Mouse (Mus musculus): Measurements from ENCODE around the gene Scaf8.
"Not testable (repeated sequence)": the region's sequence is repeated elsewhere in the genome, so short reads cannot be mapped to it uniquely, and the experiment has no call there.

Scaf8 gene

DNA sequence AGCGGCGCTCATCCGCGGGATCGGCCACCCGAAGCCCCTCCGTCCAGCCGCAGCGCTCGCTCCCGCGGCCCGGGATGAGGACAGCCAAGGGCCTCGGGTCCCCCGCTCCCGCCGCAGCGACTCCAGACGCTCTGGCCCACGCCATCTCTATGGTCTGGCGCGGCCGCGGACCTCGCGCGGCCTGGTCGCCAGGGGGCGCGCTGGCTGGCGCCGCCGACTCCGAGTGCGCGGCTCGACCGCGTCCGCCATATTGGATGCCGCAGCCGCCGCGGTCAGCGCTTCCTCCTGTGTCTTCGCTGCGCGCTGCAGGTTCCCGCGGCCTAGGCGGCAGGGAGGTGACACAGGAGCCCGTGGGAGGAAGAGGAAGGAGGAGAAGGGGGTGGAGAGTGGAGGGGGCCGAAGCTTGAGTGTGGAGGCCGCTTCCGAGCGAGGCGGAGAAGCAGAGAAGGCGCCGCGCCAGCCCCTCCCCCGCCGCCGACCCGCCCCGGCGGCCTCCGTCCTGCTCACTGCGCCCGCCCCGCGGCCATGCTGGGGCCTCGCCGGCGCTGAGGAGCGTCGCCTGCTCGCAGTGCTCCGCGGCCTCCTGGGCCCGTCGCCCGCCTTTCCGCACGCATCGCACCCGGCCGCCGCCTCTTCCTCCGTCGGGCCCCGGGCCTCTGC lies at the start of gene Scaf8:
Scaf8 (plus strand) TSS at position 253 of the 660 bp plus-strand sequence.
- DNase-seq, result peak; percentile 94 to 97

DNA sequence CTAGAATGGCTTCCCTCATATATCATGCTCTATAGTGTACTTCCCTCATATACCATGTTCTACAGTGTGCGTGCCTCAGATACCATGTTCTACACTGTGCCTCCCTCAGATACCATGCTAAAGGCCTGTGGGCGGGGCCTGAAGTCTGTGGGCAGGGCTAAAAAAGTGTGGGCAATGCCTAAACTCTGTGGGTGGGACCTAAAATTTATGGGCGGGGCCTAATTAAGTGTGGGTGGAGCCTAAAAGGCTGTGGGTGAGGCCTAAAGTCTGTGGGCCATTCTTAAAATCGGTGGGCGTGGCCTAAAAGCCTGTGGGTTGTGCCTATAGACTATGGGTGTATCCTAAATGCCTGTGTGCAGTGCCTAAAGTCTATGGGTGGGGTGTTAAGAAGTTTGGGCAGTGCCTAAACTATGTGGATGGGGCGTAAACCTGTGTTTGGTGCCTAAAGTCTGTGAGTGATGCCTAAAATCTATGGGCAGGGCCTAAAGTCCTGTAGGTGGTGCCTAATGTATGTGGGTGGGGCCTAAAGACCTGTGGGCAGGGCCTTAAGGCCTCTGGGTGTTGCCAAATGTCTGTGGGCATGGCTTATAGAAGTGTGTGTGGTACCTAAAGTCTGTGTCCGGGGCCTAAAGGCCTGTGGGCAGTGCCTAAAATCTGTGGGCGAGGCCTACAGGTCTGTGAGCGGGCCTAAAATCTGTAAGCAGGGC lies 39.5 kb upstream of the Scaf8 start:
- DNase-seq, result peak; percentile 61 to 66

- DNase-seq, result peak; percentile 23 to 26
Measured at GRCm38 (mm10) chr17:3075873-3076245, 38.9 kb upstream of the Scaf8 start.

DNA sequence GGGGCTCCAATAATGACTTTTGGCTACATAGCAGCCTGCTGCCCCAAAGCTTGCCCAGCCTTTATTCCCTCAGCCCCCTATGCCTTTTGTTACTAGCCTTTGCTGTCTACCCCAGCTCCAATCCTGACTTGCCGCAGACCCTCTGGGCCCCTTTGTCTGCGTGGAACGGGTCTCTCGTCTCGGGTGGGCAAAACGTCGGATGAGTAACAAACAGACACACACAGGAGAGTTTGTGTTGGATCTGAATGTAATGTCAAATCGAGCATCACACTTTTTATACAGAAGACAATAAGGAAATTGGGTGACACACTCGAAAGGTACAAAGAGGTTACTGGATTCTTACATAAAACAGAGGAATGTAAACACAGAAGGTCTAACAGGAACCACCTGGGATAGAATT lies 36.8 kb upstream of the Scaf8 start:
- not testable (repeated sequence) for DNase-seq

DNA sequence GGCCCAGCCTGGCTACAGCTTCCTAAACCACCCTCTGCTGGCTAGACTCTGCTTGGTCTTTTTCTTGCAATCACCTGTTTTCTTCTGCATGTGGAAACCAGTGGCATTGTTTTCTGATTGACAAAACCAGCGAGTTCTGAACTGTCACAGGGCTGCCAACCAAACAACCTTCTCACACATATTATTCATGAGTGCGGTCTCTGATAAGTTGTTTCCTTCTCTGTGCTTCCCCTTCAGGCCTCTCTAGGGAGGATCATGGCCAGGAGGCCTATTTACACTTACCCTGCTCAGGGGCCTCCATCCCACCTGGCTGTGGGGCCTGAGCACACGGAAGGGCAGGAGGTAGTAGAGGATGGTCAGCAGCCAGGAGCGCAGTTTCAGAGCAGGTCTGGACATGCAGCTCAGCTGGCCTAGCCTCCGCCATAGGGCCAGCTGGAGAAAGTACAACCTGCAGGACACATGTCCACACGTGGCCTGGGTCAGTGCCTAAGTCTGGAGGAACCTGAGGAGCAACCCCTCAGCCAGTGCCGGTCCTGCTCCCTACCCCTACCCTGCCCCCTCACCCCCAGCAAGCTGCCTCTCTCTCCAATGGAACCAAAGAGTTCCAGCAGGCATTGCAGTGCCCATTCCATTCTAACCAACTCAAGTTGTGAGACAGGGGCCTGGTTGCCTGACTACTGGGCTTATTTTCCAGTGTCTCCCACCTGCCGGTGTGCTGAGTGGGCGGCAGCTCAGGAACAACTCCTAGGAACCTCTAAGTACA lies 34.0 kb upstream of the Scaf8 start:
- DNase-seq, result not testable (repeated sequence)

- peak; percentile 74 to 87 for DNase-seq
Measured at GRCm38 (mm10) chr17:3081512-3082100, 33.2 kb upstream of the Scaf8 start.

GRCm38 (mm10) chr17:3082125-3082755 lies 32.5 kb upstream of the Scaf8 start:
- peak in 1 of 2 experiments; percentile 40 for DNase-seq

GRCm38 (mm10) chr17:3082756-3083749 lies 31.7 kb upstream of the Scaf8 start:
- DNase-seq, result peak; percentile 76 to 79

GRCm38 (mm10) chr17:3083886-3084550 lies 30.8 kb upstream of the Scaf8 start:
- DNase-seq, result peak; percentile 88 to 90

GRCm38 (mm10) chr17:3084551-3084930 lies 30.2 kb upstream of the Scaf8 start:
- peak; percentile 85 to 88 for DNase-seq

GRCm38 (mm10) chr17:3085152-3085551 lies 29.6 kb upstream of the Scaf8 start:
- DNase-seq, result no peak

- DNase-seq, result no peak
Measured at GRCm38 (mm10) chr17:3092682-3093081, 22.1 kb upstream of the Scaf8 start.

GRCm38 (mm10) chr17:3099273-3099672 lies 15.5 kb upstream of the Scaf8 start:
- DNase-seq, result not testable (repeated sequence)

DNA sequence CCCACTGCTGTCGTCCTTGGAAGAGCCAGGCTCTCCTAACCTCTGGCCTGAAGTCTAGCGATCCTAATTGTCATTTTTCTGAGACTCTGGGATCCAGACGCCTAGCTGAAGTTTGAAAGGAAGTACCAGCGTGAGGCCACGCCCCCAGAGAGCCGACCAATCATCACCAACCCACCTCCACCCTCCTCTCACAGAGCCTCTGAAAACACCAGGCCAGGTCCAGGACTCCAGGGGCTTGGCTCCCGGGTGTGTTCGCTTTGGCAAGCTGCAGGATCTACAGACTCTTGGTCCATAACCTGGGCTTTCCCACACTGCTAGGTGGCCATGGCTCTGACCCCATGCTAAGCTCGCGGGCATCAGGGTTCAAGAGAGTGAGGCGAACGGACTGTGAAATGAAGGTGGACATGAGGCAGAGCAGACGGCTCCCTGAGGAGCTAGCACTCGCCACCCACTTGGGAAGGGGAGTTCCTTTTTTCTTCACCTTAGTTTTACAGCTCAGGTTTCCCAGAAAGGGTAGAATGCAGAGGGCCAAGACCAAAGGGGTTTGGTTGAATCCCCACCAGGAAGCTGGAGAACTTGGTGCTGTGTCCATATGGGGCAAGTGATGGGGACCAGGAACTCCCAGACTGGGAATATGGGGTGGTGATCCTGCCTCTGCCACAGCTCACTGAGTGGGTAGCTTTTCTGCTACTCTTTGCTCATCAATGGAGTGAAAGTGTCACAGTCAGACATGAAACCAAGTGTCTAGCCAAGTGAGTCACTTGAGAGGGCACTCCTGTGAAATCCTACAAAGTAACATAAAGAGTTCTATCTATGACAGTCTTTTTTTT lies 12.2 kb upstream of the Scaf8 start:
- peak; percentile 72 for DNase-seq

DNA sequence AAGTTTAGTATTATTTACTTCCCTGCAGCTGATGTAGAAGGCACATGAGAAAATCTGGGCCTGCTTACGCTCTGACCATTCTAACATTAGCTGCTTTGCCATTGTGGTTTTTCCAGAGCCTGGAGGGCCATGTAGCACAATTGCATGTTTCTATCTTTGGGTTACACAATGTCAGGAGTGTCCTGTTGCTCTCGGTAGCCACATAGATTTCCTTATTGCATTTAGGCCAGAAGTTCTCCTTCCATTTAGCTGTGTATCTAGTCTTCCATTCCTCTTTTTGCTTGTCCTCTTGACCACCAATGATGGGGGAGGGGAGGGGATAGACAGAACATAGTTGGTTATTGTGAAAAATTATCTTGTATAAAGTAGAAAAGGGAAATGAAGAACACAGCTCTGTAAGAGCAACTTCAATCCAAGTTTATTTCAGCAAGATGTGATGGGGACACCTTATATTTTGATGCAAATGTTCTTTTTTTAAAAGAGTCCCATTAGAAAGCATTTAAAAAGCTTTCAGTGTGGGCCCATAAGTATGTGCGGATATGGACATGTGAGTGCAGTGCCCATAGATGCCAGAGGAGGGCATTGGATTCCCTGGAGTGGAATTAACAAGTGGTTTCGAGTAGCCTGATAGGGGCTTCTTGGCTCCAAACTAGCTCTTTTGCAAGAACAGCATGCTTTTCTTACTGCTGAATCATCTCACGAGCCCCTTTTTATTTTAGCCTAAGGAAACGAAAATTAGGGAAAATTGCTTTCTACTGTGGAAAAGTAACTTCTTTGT lies 10.4 kb upstream of the Scaf8 start:
- DNase-seq, result no peak

DNA sequence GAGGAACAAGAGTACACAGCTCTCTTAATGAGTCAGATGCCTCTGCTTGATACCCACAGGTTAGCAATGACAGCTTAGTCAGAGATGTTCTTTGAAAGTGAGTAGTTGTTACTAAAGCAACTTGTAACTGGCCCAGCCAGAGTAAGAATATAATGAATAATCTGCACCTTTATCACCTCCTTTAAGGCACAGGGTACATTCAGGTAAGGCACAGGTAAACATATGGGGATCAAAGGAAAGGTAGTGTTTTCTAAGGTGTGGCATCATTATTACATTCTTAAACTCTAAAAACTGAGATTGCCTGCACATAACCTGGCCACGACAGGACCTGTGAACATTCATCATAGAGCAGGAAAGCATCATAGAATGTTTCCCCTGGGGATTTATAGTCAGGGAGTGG lies 9.8 kb upstream of the Scaf8 start:
- no peak for DNase-seq

GRCm38 (mm10) chr17:3113737-3114357 lies 925 bp upstream of the Scaf8 start:
- DNase-seq, result no peak

DNA sequence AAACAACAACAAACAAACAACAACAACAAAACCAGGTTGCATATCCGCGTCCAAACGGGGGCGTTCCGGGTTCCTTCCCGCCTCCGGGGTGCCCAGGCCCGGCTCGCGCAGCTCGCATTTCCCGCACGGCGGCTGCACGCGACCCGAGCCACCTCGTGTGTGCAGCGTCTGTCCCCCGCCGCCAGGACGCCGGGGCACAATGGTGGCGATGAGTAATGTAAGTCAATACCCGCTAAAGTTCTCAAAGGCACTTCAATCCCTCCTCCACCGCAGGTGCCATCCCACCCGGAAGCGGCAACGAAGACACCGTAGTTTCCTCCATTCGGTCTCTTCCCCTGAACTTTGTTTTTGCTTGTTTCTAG lies 433 bp upstream of the Scaf8 start:
- DNase-seq, result peak in 1 of 2 experiments; percentile 85
